Mouse (Mus musculus) hindbrain, embryonic 12.5 days (tissue): ENCODE measurements around the gene Igf1r. TPM values are rescaled to one million over a fixed set of nuclear protein-coding genes. Genes with fewer than 3 reads are reported as not detected.
A peak's percentile ranks its signal among the peaks of the same experiment; 100 is the strongest.

Experiments
- ATAC-seq: fragments of 200-750 bp; cut with Nextera tagmentation; 2 replicates; pipeline ENCODE4 v1.8.0; 2017; ENCODE audit warnings: moderate TSS enrichment; ENCODE audit not compliant: low FRiP score
- H3K27ac ChIP-seq: fragments of 300-500 bp; sonication (generic); 2 replicates; pipeline ENCODE4 v1.5.1; 2016; ENCODE audit warnings: mild to moderate bottlenecking
- H3K27me3 ChIP-seq: fragments of 300-500 bp; sonication (generic); 2 replicates; pipeline ENCODE4 v1.6.1; 2016; ENCODE audit warnings: mild to moderate bottlenecking
- H3K36me3 ChIP-seq: fragments of 300-500 bp; sonication (generic); 2 replicates; pipeline ENCODE4 v1.6.1; 2016; ENCODE audit warnings: mild to moderate bottlenecking
- H3K4me1 ChIP-seq: fragments of 300-500 bp; sonication (generic); 2 replicates; pipeline ENCODE4 v1.6.1; 2016
- H3K4me2 ChIP-seq: fragments of 300-500 bp; sonication (generic); replicated peaks from 2 replicates; pipeline ENCODE4 v1.6.1; 2016; ENCODE audit warnings: mild to moderate bottlenecking
- H3K4me3 ChIP-seq: fragments of 300-500 bp; sonication (generic); 2 replicates; pipeline ENCODE4 v1.5.1; 2016; ENCODE audit warnings: mild to moderate bottlenecking
- H3K9ac ChIP-seq: fragments of 300-500 bp; sonication (generic); 2 replicates; pipeline ENCODE4 v1.6.1; 2016; ENCODE audit warnings: mild to moderate bottlenecking, moderate library complexity
- H3K9me3 ChIP-seq: fragments of 300-500 bp; sonication (generic); replicated peaks from 2 replicates; pipeline ENCODE4 v1.6.1; 2016; ENCODE audit warnings: mild to moderate bottlenecking
- WGBS: fragments of 180-500 bp; shearing (Covaris S2); methylation state at CpG from one replicate; pipeline ENCODE4 v1.1.7; 2016; 5-methylcytosine and 5-hydroxymethylcytosine counted together
- polyA plus RNA-seq: library from polyadenylated mRNA; unstranded; fragments of >200 nt; fragmentation: Nextera tagmentation; extraction: Ambion mirVana; gene quantifications from 2 replicates; pipeline ENCODE4 v1.2.1, GENCODE M21; 2016

Igf1r gene
- polyA plus RNA-seq, 1 experiment from 2014 or later: 42.3 TPM

- H3K27ac ChIP-seq: peak overlapping the region; percentile 30
- H3K9me3 ChIP-seq: no peaks in the 10 kb centered on the region
- no peak for ATAC-seq
- peaks cover 4% of the 10 kb centered on the region; the same call in 1 of the 2 replicates for H3K36me3 ChIP-seq
- H3K4me3 ChIP-seq: no peak overlapping the region
- no peaks in the 10 kb centered on the region for H3K27me3 ChIP-seq
- H3K9ac ChIP-seq: no peak overlapping the region
- WGBS: 67% methylated on average over 5 of the region's 5 CpGs
- peaks cover 30% of the 10 kb centered on the region for H3K4me1 ChIP-seq
- H3K4me2 ChIP-seq: no peak overlapping the region
These were observed 164.9 kb downstream of the Igf1r start for GRCm38 (mm10) chr7:68117567-68117966.

DNA sequence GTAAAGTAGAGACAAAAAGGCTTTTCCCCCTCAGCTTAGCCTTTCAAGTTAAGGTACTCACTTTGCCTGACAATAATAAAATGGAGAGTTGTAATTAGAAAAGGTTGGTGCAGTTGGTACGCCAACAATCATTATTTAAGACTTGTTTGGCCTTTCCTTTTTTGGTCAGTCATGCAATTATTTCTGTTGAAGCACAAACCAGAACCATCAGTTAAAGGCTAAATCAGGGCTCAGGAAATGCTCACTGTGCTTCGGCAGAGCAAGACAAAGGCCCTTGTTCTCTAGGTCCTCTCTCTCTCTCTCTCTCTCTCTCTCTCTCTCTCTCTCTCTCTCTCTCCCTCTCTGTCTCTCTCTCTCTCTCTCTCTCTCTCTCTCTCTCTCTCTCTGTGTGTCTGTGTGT, 165.4 kb downstream of the Igf1r start:
- H3K4me1 ChIP-seq: peaks cover 30% of the 10 kb centered on the region
- no peak overlapping the region for H3K4me3 ChIP-seq
- peak overlapping the region; percentile 30 for H3K27ac ChIP-seq
- no peak for ATAC-seq
- WGBS: 39% methylated on average over 2 of the region's 2 CpGs
- no peak overlapping the region for H3K4me2 ChIP-seq
- no peaks in the 10 kb centered on the region for H3K9me3 ChIP-seq
- peaks cover 4% of the 10 kb centered on the region; the same call in 1 of the 2 replicates for H3K36me3 ChIP-seq
- H3K9ac ChIP-seq: no peak overlapping the region
- H3K27me3 ChIP-seq: no peaks in the 10 kb centered on the region

DNA sequence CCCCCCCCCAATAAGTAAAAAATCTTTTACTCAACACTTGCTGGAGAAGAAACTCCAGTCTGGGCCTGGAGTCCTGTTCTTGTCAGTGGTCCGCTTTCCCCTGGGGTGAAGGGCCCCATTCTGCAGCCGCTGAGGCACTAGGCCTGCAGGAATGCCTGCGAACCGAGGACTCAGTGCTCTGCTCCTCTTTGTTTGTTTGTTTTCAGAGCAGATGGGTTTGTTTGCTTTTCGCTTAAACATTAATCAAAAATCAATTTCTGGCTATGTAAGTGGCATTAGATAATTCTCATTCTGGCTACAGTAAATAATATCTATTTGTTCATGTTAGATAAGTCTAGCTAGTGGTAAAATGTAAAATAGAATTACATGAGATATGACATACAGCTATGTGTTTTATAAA, 167.0 kb downstream of the Igf1r start:
- Histone ChIP-seq H3K4me1 (peaks cover 24% of the 10 kb centered on the region), H3K9me3 (no peaks in the 10 kb centered on the region), H3K4me2 (no peak overlapping the region), H3K27me3 (no peaks in the 10 kb centered on the region), H3K4me3 (no peak overlapping the region), H3K27ac (no peak overlapping the region), H3K36me3 (peaks cover 4% of the 10 kb centered on the region; the same call in 1 of the 2 replicates), H3K9ac (no peak overlapping the region)
- 61% methylated on average over 5 of the region's 5 CpGs for WGBS
- no peak for ATAC-seq

- WGBS: 65% methylated on average over 3 of the region's 3 CpGs
- H3K27me3 ChIP-seq: no peaks in the 10 kb centered on the region
- no peak overlapping the region for H3K4me2 ChIP-seq
- H3K9ac ChIP-seq: no peak overlapping the region
- H3K4me3 ChIP-seq: no peak overlapping the region
- no peak overlapping the region for H3K27ac ChIP-seq
- H3K4me1 ChIP-seq: peaks cover 17% of the 10 kb centered on the region
- ATAC-seq: no peak
- no peaks in the 10 kb centered on the region for H3K9me3 ChIP-seq
- no peaks in the 10 kb centered on the region for H3K36me3 ChIP-seq
These were observed 169.8 kb downstream of the Igf1r start for GRCm38 (mm10) chr7:68122418-68122817.

- H3K4me1 ChIP-seq: peaks cover 26% of the 10 kb centered on the region
- H3K9ac ChIP-seq: no peak overlapping the region
- H3K4me3 ChIP-seq: no peak overlapping the region
- H3K4me2 ChIP-seq: no peak overlapping the region
- H3K27me3 ChIP-seq: no peaks in the 10 kb centered on the region
- 58% methylated on average over 2 of the region's 2 CpGs for whole genome bisulfite sequencing
- H3K27ac ChIP-seq: no peak overlapping the region
- no peaks in the 10 kb centered on the region for H3K9me3 ChIP-seq
- H3K36me3 ChIP-seq: no peaks in the 10 kb centered on the region
- no peak for ATAC-seq
These were observed 172.7 kb downstream of the Igf1r start for GRCm38 (mm10) chr7:68125347-68125746.

- peaks cover 46% of the 10 kb centered on the region for H3K4me1 ChIP-seq
- no peak overlapping the region; the same call in 1 of the 2 replicates for H3K9ac ChIP-seq
- ATAC-seq: no peak
- H3K4me2 ChIP-seq: peak overlapping the region; percentile 79
- no peaks in the 10 kb centered on the region for H3K27me3 ChIP-seq
- no peaks in the 10 kb centered on the region for H3K36me3 ChIP-seq
- 0 out of 2 replicates have a peak overlapping the region, but pooled peaks have one; percentile 50 for H3K4me3 ChIP-seq
- no peaks in the 10 kb centered on the region for H3K9me3 ChIP-seq
- H3K27ac ChIP-seq: peak overlapping the region; percentile 95
- 36% methylated on average over 6 of the region's 6 CpGs for WGBS
These were observed 175.2 kb downstream of the Igf1r start for GRCm38 (mm10) chr7:68127799-68128261.

DNA sequence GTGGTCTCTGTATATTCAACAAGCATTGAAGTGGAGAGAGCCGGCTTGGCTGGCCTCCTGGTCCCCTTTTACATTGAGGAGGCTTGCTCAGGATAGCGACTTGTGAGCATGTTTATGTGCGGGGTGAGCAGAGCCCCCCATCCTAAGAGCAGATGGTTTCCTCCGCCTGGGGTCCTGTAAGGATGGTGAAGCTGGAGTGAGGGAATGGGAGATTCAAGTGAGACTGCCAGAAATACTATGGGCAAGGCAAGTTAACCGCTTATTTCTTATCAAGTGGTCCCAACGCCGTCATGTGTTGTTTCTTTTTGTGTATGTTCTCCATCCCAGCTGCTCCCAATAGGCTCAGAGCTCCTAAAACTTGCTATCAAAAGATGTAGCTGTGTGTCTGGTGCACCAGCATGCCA, 175.6 kb downstream of the Igf1r start:
- Histone ChIP-seq H3K4me1 (peaks cover 51% of the 10 kb centered on the region), H3K4me2 (peak overlapping the region; percentile 79), H3K36me3 (no peaks in the 10 kb centered on the region), H3K27me3 (no peaks in the 10 kb centered on the region), H3K27ac (peak overlapping the region; percentile 95), H3K9ac (peak overlapping the region; percentile 71; the same call in 1 of the 2 replicates), H3K9me3 (no peaks in the 10 kb centered on the region), H3K4me3 (peak overlapping the region; percentile 50)
- 0 out of 2 replicates have a peak, but pooled peaks have one; percentile 6 for ATAC-seq
- 14% methylated on average over 7 of the region's 7 CpGs for WGBS

DNA sequence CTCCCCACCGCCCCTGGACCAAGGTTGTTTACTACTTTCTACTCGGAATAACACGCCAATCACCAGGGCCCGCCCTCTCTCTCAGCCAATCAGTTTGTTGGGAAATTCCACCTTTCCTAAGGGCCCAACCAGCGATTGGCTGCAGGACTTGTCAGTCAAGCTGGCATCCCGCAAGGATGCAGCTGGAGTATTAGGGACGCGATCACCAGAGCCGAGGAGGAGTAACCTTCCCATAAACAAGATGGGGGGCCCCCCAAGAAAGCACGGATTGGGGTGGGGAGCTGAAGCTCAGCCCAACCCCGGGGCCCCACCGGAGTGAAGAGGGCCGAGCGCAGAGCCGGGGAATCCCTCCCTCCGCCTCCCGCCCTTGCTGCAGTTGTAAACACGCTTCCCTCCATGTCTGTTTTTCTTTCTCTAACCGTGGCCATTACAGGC, 176.5 kb downstream of the Igf1r start:
- Histone ChIP-seq H3K9ac (peak overlapping the region; percentile 71), H3K9me3 (no peaks in the 10 kb centered on the region), H3K4me2 (peak overlapping the region; percentile 79), H3K36me3 (no peaks in the 10 kb centered on the region), H3K27me3 (no peaks in the 10 kb centered on the region), H3K4me3 (peak overlapping the region; percentile 50), H3K27ac (peak overlapping the region; percentile 95), H3K4me1 (peaks cover 56% of the 10 kb centered on the region)
- peak; percentile 94 for ATAC-seq
- 0% methylated on average over 19 of the region's 19 CpGs for WGBS

GRCm38 (mm10) chr7:68129546-68130253, 177.1 kb downstream of the Igf1r start:
- no peaks in the 10 kb centered on the region for H3K27me3 ChIP-seq
- peaks cover 56% of the 10 kb centered on the region for H3K4me1 ChIP-seq
- H3K4me3 ChIP-seq: peak overlapping the region; percentile 50
- ATAC-seq: peak; percentile 56
- peak overlapping the region; percentile 95 for H3K27ac ChIP-seq
- peak overlapping the region; percentile 63 for H3K9ac ChIP-seq
- WGBS: 1% methylated on average over 19 of the region's 19 CpGs
- peak overlapping the region; percentile 79 for H3K4me2 ChIP-seq
- no peaks in the 10 kb centered on the region for H3K9me3 ChIP-seq
- no peaks in the 10 kb centered on the region for H3K36me3 ChIP-seq

DNA sequence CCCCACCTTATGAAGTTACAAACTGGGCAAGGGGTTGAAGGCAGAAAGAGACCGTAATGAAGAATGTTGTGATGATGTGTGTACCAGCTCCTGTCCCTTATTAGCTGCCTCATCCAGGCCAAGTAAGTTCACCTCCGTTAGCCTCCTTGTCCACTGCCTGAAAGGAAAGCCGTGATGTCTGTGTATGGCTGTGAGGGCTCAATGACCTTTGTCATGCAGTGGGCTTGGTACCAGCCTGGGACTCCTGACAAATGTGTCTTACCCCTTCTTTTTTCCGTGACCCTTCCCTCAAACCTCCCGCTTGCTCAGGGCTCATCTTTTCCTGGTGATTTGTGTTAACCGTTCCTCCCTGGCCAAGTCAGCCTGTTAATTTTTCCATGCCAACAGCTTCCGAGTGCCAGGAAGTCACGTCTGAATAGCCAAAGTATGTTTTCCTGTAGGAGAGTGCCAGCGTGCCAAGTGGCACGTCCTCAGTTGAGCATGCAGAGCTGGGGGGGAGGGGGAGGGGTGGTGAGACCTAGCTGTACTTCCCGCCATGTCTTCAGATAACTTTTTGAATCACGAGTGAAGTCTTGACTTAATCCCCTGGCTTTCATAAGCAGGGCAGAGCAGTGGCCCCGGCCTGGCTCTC, 178.4 kb downstream of the Igf1r start:
- Histone ChIP-seq H3K9ac (no peak overlapping the region), H3K4me1 (peaks cover 53% of the 10 kb centered on the region), H3K27me3 (no peaks in the 10 kb centered on the region), H3K36me3 (no peaks in the 10 kb centered on the region), H3K27ac (no peak overlapping the region), H3K9me3 (no peaks in the 10 kb centered on the region), H3K4me2 (no peak overlapping the region), H3K4me3 (no peak overlapping the region)
- no peak for ATAC-seq
- 66% methylated on average over 13 of the region's 13 CpGs for WGBS

GRCm38 (mm10) chr7:68133679-68134078, 181.1 kb downstream of the Igf1r start:
- Histone ChIP-seq H3K4me1 (peaks cover 35% of the 10 kb centered on the region), H3K4me3 (no peak overlapping the region), H3K36me3 (no peaks in the 10 kb centered on the region), H3K4me2 (no peak overlapping the region), H3K27ac (no peak overlapping the region), H3K9me3 (no peaks in the 10 kb centered on the region), H3K9ac (no peak overlapping the region), H3K27me3 (no peaks in the 10 kb centered on the region)
- ATAC-seq: no peak
- WGBS: 41% methylated on average over 6 of the region's 6 CpGs

- no peaks in the 10 kb centered on the region for H3K27me3 ChIP-seq
- 90% methylated on average over 16 of the region's 16 CpGs for WGBS
- ATAC-seq: no peak
- H3K4me3 ChIP-seq: no peak overlapping the region
- H3K9me3 ChIP-seq: no peaks in the 10 kb centered on the region
- H3K36me3 ChIP-seq: no peaks in the 10 kb centered on the region
- H3K4me1 ChIP-seq: peaks cover 34% of the 10 kb centered on the region
- H3K4me2 ChIP-seq: no peak overlapping the region
- H3K9ac ChIP-seq: no peak overlapping the region
- no peak overlapping the region for H3K27ac ChIP-seq
These were observed 182.3 kb downstream of the Igf1r start for GRCm38 (mm10) chr7:68134948-68135347.
